Mouse (Mus musculus) adrenal gland, adult 18-20 months (tissue): ENCODE data around the gene Celf1. TPM values are rescaled to one million over a fixed set of nuclear protein-coding genes. Genes with fewer than 3 reads are reported as not detected.

Experiments
- DNase-seq, 2 experiments: peaks; one replicate each; pipeline ENCODE4 v3.0.0; 2021 to 2022; ENCODE audit warnings: low spot score in 2 of 2
- total RNA-seq, 2 experiments: library from RNA; stranded (reverse); gene quantifications; 1 replicate in 1 of 2; 2 replicates in 1 of 2; pipeline ENCODE4 v1.2.3; 2021

Gene Celf1
- total RNA-seq, 2 experiments from 2014 or later = 90.5 to 97.3 TPM

DNA sequence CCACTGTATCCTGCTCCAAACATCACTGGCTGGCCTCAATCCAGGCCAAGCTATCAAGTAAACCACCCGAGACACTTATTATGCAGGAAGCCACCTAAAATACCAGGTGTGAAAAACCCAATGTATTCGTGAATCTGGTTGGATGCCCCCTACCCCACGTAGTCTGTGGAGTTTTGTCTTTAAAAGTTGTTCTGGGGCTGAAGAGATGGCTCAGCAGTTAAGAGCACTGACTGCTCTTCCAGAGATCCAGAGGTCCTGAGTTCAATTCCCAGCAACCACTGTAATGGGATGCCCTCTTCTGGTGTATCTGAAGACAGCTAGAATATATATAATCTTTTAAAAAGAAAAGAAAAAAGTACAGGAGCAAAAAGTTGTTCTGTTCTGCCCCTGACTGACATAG lies 1.8 kb upstream of the Celf1 start:
- no peak for DNase-seq

GRCm38 (mm10) chr2:90939750-90940149 lies 432 bp upstream of the Celf1 start:
- DNase-seq = no peak

- DNase-seq = no peak
Measured at GRCm38 (mm10) chr2:90941744-90942143, 1.6 kb downstream of the Celf1 start.

DNA sequence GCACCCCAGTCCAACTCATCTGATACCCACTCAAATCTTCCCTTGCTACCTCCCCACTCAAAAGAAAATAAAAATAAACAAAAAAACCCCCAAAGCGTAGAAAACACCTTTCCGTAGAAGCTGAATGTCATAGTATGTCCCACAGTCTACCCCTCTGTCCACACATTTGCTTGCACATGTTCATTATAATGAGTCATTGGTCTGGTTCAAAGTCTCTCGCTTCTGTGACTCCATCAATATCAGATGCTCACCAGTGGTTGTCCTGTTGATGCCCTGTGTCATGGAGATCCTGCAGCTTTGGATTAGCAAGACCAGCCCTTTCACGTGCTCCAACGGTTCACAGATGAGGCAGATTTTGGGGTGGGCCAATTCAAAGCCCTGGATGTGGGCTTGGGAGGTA lies 10.0 kb downstream of the Celf1 start:
- DNase-seq = no peak

DNA sequence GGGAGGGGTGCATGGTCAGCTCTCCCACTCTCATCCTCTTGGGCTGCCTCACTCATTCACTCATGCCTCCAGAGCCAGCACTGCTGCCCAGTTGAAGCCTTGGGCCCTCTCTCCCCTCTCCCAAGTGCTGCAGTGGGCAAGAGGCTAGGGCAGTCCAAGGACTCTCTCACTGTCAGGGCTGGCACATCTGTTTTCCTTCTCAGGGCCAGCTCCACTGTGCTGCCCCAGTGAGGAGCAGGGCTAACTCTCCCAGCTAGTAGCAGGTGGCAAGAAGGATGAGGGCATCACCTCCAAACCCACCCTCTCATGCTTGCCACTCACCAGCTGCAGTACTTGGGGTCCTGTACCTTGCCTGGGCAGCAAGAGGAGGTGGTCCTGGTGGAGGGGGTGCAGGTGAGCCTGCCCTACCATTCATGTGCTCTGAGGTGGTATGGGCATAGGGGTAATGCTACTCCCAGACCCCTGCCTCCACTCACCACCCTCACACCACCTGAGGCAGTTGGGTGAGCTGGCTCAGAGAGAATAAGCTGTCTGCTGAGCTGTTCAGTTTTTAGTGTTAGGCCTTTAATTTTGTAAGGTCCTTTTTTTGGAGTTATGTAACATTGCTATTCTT lies 10.5 kb downstream of the Celf1 start:
- no peak for DNase-seq

GRCm38 (mm10) chr2:90953461-90953860 lies 13.3 kb downstream of the Celf1 start:
- DNase-seq = no peak

- DNase-seq = no peak
Measured at GRCm38 (mm10) chr2:90956053-90956452, 15.9 kb downstream of the Celf1 start.

DNA sequence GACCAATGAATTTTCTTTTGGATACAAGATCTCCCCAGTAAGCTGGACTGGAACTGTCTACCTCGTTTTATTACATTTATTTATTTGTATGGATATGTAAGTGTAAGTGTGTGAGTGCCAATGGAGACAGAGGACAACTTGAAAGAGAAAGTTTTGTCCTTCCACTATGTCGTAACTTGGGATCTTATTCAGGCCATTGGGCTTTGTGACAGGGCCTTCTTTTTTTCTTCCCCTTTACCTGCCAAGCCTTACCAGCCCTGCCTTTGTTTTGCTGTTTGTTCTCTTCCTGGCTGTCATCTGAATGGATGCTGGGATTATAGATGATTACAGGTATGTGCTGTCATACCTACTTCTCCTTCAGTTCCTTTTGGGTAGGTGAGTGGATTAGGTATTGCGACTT lies 18.7 kb downstream of the Celf1 start:
- DNase-seq = no peak

DNA sequence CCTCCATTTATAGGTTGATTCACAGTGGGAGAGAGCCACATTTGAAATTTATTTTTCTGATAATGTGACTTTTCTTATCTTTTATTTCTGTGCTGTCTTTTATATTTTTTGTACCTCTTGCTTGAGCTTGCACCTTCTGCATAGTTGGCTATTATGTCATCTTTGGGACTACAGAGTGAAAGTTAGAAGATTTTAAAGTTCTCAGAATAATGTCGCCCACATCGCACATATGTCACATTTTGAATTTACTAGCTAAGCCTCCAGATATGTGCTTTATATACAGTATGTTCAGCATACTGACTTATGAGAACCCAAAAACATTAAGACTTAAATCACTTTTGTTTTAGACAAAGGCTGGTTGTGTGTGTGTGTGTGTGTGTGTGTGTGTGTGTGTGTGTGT lies 19.8 kb downstream of the Celf1 start:
- DNase-seq = no peak

- DNase-seq = no peak
Measured at GRCm38 (mm10) chr2:90963304-90963703, 23.1 kb downstream of the Celf1 start.

DNA sequence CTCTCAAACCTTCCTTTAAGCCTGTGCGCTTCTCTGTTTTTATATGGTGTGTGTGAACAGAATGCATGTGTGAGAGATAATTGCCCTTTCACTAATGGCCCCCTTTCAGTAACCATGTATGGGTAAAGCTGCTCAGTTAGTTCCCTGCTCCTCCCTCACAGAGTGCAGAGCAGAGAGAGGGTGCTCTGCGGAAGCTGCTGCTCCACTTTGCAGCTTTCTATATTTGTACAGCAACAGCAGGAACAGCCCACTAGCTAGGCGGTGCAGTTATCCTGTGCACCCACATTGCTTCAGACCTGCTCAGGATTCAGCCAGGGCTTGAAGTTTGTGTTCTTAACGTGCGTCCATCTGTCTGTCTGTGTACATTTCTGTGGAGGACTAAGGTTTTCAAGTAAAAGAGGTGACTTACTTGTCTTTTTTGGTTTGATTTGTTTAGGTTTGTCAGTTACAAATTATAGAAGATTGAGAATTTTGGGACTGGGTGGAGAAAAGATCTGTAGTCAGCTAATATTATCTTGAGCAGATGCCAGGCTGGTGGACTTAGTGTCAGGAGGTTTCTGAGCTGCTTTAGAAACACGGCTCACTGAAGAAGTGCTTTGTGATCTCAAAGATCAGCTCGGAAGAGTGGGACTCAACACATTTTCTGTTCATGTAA lies 24.8 kb downstream of the Celf1 start:
- no peak for DNase-seq

- DNase-seq = no peak
Measured at GRCm38 (mm10) chr2:90965466-90966080, 25.4 kb downstream of the Celf1 start.

GRCm38 (mm10) chr2:90970606-90971005 lies 30.4 kb downstream of the Celf1 start:
- no peak for DNase-seq

DNA sequence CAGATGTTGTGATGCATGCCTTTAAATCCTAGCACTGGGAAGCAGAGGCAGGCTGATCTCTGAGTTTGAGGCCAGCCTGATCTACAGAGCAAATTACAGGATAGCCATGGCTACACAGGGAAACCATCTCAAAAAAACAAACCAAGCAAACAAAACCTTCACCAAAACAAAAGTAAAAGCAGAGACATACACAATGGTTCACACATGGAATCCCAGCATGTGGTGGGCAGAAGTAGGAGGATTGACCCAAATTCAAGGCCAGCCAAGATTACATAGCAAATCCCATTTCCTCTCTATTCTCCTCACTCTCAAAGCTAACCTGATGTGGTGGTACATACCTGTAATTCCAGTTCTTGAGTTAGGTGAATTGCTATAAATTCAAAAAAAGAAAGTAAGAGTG lies 33.9 kb downstream of the Celf1 start:
- DNase-seq = no peak

- DNase-seq = no peak
Measured at GRCm38 (mm10) chr2:90975181-90975835, 35.1 kb downstream of the Celf1 start.

DNA sequence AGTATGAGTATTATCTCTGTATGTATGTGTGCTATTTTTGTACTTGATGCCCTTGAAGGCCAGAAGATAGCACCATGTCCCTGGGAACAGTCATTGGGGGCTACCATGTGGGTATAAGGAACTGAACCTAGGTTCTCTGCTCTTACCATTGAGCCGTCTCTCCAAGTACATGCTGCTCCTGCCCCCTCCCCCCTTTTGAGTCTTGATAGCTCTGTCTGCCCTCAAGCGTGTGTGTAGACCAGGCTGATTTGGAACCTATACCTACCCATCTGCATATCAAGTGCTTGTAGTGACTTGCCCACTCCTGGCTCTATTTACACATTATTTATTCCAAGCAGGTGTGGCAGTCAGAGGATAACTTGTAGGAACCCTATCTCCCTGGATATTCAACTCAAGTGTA lies 36.4 kb downstream of the Celf1 start:
- no peak for DNase-seq

DNA sequence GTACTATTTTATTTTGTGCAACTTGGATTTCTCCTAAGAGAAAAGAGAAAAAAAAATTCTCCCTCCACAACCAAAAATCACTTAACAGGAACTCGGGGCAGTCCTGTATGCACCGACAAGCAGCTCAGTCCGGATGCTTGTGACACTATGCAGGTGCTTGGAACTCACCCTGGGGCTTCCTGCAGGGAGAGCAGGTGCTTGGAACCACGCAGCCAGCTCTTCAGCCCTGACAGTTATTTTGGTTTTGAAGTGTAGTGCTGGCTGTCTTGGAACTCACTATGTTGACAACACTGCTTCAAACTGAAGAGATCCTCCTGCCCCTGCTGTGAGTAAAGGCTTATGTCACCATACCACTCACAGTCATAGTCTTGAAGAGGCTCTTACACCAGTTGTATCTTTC lies 37.1 kb downstream of the Celf1 start:
- no peak for DNase-seq

- DNase-seq = no peak
Measured at GRCm38 (mm10) chr2:90986055-90986454, 45.9 kb downstream of the Celf1 start.

DNA sequence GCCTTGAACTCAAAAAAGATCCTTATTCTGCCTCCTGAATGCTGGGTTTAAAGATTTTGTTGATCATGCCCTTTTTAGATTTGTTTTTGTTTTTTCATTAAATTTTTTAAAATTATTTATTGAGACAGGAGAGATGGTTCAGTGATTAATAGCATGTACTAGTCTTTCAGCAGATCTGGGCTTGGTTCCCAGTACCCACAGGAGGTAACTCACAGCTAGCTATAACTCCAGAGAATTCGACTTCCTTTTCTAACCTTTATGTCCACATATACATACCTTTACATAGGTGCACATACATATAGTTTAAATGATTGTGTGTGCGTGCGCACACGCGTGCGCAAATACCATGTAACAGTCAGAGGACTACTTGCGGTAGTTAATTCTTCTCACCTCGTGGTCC lies 68.4 kb downstream of the Celf1 start:
- DNase-seq = no peak

DNA sequence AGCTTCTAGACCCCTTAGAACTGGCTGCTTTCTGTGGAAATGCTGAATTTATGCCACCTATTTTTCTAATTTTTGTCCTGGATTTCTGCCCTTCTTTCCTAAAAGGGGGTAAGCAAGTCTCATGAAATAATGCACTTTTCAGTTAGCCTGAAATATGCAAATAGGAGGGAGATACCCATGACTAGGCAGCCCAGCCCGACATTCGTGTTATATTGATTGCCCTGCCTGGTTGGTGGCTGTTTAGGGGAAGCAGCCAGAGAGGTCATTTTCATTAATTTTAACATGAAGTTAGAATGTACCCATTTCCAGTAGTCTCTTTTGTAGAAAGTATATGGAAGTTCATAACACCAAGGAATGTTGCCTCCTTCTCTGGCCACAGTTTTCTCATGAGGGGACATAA lies 73.7 kb downstream of the Celf1 start:
- DNase-seq = no peak

DNA sequence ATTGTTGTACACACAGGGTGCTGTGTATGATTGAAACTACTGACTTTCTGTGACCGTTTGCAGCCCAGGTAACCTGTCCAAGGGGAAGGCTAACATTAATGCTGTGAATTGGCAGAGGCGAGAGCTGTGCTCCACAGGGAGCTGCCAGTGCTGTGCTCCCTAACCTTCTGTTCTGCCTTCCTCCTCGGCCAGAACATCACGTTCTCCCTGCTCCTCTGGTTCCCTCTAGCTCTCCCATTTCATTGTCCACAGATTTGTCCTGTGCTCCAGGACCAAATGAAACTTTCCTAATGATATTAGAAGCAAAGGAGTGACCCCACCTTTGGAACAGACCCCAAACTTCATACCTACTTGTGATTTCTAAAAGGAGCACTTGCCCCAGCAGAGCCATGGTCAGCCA lies 75.2 kb downstream of the Celf1 start:
- no peak for DNase-seq

- DNase-seq = peak in 1 of 2 experiments; percentile 27
Measured at GRCm38 (mm10) chr2:91018061-91018788, 78.0 kb downstream of the Celf1 start.
